23 mouse cellular contexts compared by ENCODE assay signal in genomic region chr9:100942042-100942441, GRCm38 (mm10).
DNase-seq lines count a peak whose midpoint lies in the region; ATAC-seq lines count a peak whose summit lies in the region.
"Had no signal": no experiment of that assay in that cellular context is flagged by ENCODE, and none has a peak within 500 bp of the region (broad histone marks: within the 10 kb centered on the region; RNA-seq: fewer than 3 reads in every experiment).

No protein-coding gene starts in this region.

- intact Hi-C loops in left cerebral cortex, postnatal 4 days (cut with DNase I), result no loop called here

- H3K27me3 ChIP-seq in forebrain, embryonic 14.5 days (replicated peaks; ENCODE audit: control insufficient read depth, insufficient read depth, low read length), result no peaks in the 10 kb centered on the region
- H3K27me3 ChIP-seq in forebrain, embryonic 10.5 days (ENCODE audit: poor library complexity, severe bottlenecking), result no peaks in the 10 kb centered on the region
- H3K27me3 ChIP-seq: heart, embryonic 13.5 days; limb, embryonic 15.5 days; liver, embryonic 15.5 days had no signal

- H3K9me3 ChIP-seq in forebrain, embryonic 14.5 days (replicated peaks; ENCODE audit: control insufficient read depth, low read length), result no peaks in the 10 kb centered on the region
- no peaks in the 10 kb centered on the region for H3K9me3 ChIP-seq in forebrain, embryonic 10.5 days
- H3K9me3 ChIP-seq: heart, embryonic 13.5 days; limb, embryonic 15.5 days; liver, embryonic 15.5 days had no signal

- WGBS in forebrain, embryonic 14.5 days, result 45% methylated on average over 2 of the region's 2 CpGs
- 43% methylated on average over 2 of the region's 2 CpGs for WGBS in forebrain, embryonic 10.5 days

- H3K4me2 ChIP-seq in forebrain, embryonic 14.5 days (ENCODE audit: low read length), result no peak overlapping the region
- H3K4me2 ChIP-seq: heart, embryonic 13.5 days; limb, embryonic 15.5 days; liver, embryonic 15.5 days; midbrain, embryonic 11.5 days had no signal

- peak; percentile 7 for DNase-seq in forebrain, embryonic 14.5 days (ENCODE audit: low spot score)
- DNase-seq in forebrain, embryonic 10.5 days (ENCODE audit: extremely low spot score, low spot score), result no peak
- DNase-seq in left cerebral cortex, postnatal 4 days, result peak; percentile 71
- no peak for DNase-seq in left cerebral cortex, adult 8-10 months (ENCODE audit: low spot score in 2 of 2)
- DNase-seq in cerebellum, adult 11-12 months, result peak; percentile 96
- peak; percentile 88 to 91 for DNase-seq in cerebellum, postnatal 14 days
- DNase-seq in right cerebral cortex, postnatal 4 days, result no peak
- DNase-seq: embryo, embryonic 11 days; gastrocnemius, postnatal 10 days; heart, adult 18-20 months; heart, postnatal 36 days; kidney, adult 8-10 months; kidney, postnatal 14 days had no signal

- H3K9ac ChIP-seq in forebrain, embryonic 14.5 days (ENCODE audit: low read length), result no peak overlapping the region
- H3K9ac ChIP-seq: heart, embryonic 13.5 days; limb, embryonic 15.5 days; liver, embryonic 15.5 days had no signal

- no peak overlapping the region for H3K4me3 ChIP-seq in forebrain, embryonic 14.5 days (ENCODE audit: low read depth, low read length)
- H3K4me3 ChIP-seq in forebrain, embryonic 10.5 days, result no peak overlapping the region
- H3K4me3 ChIP-seq: heart, embryonic 13.5 days; limb, embryonic 15.5 days; liver, embryonic 15.5 days; myocyte had no signal

- H3K4me1 ChIP-seq in forebrain, embryonic 14.5 days (ENCODE audit: control insufficient read depth, insufficient read depth, low read length), result no peaks in the 10 kb centered on the region
- no peaks in the 10 kb centered on the region for H3K4me1 ChIP-seq in forebrain, embryonic 10.5 days
- H3K4me1 ChIP-seq: heart, embryonic 13.5 days; limb, embryonic 15.5 days; liver, embryonic 15.5 days had no signal

- H3K27ac ChIP-seq in forebrain, embryonic 14.5 days (ENCODE audit: low read depth, low read length), result no peak overlapping the region
- no peak overlapping the region for H3K27ac ChIP-seq in forebrain, embryonic 10.5 days
- H3K27ac ChIP-seq: heart, embryonic 13.5 days; limb, embryonic 15.5 days; liver, embryonic 15.5 days; macrophage; stomach, postnatal 0 days had no signal

- peaks cover 6% of the 10 kb centered on the region for H3K36me3 ChIP-seq in forebrain, embryonic 14.5 days (ENCODE audit: control insufficient read depth, insufficient read depth, low read length)
- H3K36me3 ChIP-seq in forebrain, embryonic 10.5 days (replicated peaks), result peaks cover 15% of the 10 kb centered on the region

- ATAC-seq in forebrain, embryonic 14.5 days, result no peak
- ATAC-seq in monocyte, adult 5-6 weeks (replicated peaks; ENCODE audit: insufficient number of reproducible peaks, low FRiP score, low TSS enrichment, poor library complexity, severe bottlenecking), result no peak
- ATAC-seq: CD4-positive, CD25-positive, alpha-beta regulatory T cell, adult 4 months; inflammation-experienced regulatory T-cells, adult 6 months had no signal

Comparison
In these comparisons a context has a peak if more than half of its experiments do, and no peak if none do; other contexts are left out.
1. DNase-seq: peak in forebrain, embryonic 14.5 days (single experiment), left cerebral cortex, postnatal 4 days (single experiment), cerebellum, adult 11-12 months (single experiment) and cerebellum, postnatal 14 days (2 of 2); none in forebrain, embryonic 10.5 days (single experiment), left cerebral cortex, adult 8-10 months (0 of 2) and right cerebral cortex, postnatal 4 days (single experiment).